Comparison of ENCODE assay signal across 1 mouse cellular context in the genomic region with DNA sequence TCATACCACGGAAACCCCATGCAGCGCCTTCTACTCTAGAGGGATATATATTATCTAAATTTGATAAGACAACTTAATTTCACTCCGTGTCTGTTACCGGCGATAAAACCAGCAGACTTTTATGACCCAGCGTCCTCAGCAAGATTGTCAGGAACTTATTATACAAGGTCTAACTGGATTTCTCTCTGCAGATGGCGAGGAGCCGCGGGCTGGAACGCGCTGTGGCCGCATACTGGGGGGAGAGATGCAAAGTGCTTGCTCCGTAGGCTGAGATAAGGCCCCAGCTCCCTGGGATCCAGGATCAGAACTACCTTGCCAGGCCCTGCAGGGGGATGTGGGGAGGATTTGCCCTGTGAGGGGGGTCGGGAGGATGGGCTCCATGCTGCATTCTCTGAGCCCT.
TF ChIP-seq lines count a peak whose summit lies in the region.

No protein-coding gene starts in this region.

TF ChIP-seq in MEL, 35 proteins besides CTCF, POLR2A, EP300 and RAD21 (continued from another document):
- no peak for TF ChIP-seq TBP (IDR thresholded peaks at IDR 0.05; ENCODE audit: low read depth, low read length)
- TF ChIP-seq ELF1 (IDR thresholded peaks at IDR 0.05; ENCODE audit: low read depth, low read length) = no peak
- TF ChIP-seq ZNF384 (IDR thresholded peaks at IDR 0.05; ENCODE audit: low read depth, low read length) = no peak
- no peak for TF ChIP-seq UBTF (IDR thresholded peaks at IDR 0.05; ENCODE audit: borderline replicate concordance, insufficient read depth, low read depth, low read length)
- no peak for TF ChIP-seq CHD1 (IDR thresholded peaks at IDR 0.05; ENCODE audit: low read depth, low read length)
